Mouse (Mus musculus): ENCODE data around the gene Olfr749. TPM values are rescaled to one million over a fixed set of nuclear protein-coding genes. Genes with fewer than 3 reads are reported as not detected.

Olfr749 gene
- not detected in 2 replicates for polyA plus RNA-seq (2015; fragmentation: Nextera tagmentation; extraction: Ambion mirVana)

DNA sequence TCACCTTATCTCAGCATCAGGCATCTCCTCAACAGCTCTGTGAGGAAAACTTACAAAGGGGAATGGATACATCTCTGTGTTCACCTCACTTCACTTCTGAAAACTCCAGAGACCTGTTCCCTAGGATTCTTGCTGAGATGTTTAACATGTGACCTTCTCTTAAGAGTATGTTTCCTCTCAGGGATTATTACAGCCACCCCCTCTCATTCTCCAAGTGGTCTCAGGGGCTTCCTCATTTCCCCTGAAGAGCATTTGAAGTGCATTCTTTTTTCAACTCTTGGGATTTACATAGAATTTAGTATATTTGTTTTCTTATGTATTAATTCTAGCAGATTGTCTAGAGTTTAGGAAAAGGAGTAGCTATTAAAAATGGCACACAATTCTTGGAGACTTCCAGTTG lies at the start of gene Olfr749:
Gene Olfr749 (minus strand): TSS at position 101 of the 400 bp plus-strand sequence.
- Histone ChIP-seq H3K36me3 (ENCODE audit: control insufficient read depth, insufficient read depth) (no peaks in the 10 kb centered on the region), H3K27me3 (replicated peaks; ENCODE audit: control insufficient read depth, insufficient read depth, low read length) (no peaks in the 10 kb centered on the region), H3K4me3 (replicated peaks; ENCODE audit: low read length) (no peak within 1 kb of the TSS), H3K4me2 (ENCODE audit: low read length) (no peak within 1 kb of the TSS), H3K4me1 (replicated peaks; ENCODE audit: control insufficient read depth, insufficient read depth, low read length) (no peaks in the 10 kb centered on the region), H3K27ac (ENCODE audit: low read length) (no peak within 1 kb of the TSS), H3K9me3 (ENCODE audit: control insufficient read depth, low read length) (no peaks in the 10 kb centered on the region), H3K9ac (replicated peaks; ENCODE audit: low read depth, low read length) (no peak within 1 kb of the TSS)
- ATAC-seq, result no peak

GRCm38 (mm10) chr14:50788157-50788556 lies 43.3 kb upstream of the Olfr749 start:
- H3K27ac ChIP-seq (ENCODE audit: low read length), result no peak overlapping the region
- 9% methylated on average over 2 of the region's 2 CpGs for WGBS
- ATAC-seq, result no peak
- no peaks in the 10 kb centered on the region for H3K36me3 ChIP-seq (ENCODE audit: control insufficient read depth, insufficient read depth)
- no peaks in the 10 kb centered on the region for H3K9me3 ChIP-seq (ENCODE audit: control insufficient read depth, low read length)
- H3K4me3 ChIP-seq (replicated peaks; ENCODE audit: low read length), result no peak overlapping the region
- H3K27me3 ChIP-seq (replicated peaks; ENCODE audit: control insufficient read depth, insufficient read depth, low read length), result no peaks in the 10 kb centered on the region
- no peak overlapping the region for H3K4me2 ChIP-seq (ENCODE audit: low read length)
- no peak overlapping the region for H3K9ac ChIP-seq (replicated peaks; ENCODE audit: low read depth, low read length)
- H3K4me1 ChIP-seq (replicated peaks; ENCODE audit: control insufficient read depth, insufficient read depth, low read length), result peaks cover 7% of the 10 kb centered on the region

DNA sequence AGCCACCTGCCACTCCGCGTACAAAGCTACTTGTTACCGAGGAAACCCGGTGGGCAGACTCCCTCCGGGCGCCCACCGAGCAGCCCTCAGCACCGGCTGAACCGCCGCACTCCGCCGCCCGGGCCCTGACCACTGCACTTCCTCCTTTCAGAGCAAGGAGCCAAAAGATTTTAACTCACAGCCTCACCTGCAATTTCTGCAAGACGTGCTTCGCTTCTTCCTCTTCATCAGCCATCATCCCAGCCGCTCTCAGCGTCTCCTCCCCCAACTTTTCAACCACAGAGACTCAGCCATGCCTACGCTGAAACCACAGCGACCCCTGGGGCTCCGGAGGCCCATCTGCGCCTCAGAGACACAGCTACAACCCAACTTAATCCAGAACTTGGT lies 40.4 kb upstream of the Olfr749 start, which contains the start of gene Ttc5:
Gene Ttc5 (minus strand): TSS at position 269 of the 387 bp plus-strand sequence.
- H3K4me2 ChIP-seq (ENCODE audit: low read length), result peak within 1 kb of the TSS; percentile 49
- ATAC-seq, result peak; percentile 98
- peak within 1 kb of the TSS; percentile 73 for H3K9ac ChIP-seq (replicated peaks; ENCODE audit: low read depth, low read length)
- WGBS, result 0% methylated on average over 21 of the region's 21 CpGs
- peak within 1 kb of the TSS; percentile 77 for H3K4me3 ChIP-seq (replicated peaks; ENCODE audit: low read length)
- peaks cover 8% of the 10 kb centered on the region for H3K4me1 ChIP-seq (replicated peaks; ENCODE audit: control insufficient read depth, insufficient read depth, low read length)
- no peaks in the 10 kb centered on the region for H3K27me3 ChIP-seq (replicated peaks; ENCODE audit: control insufficient read depth, insufficient read depth, low read length)
- H3K27ac ChIP-seq (ENCODE audit: low read length), result peak within 1 kb of the TSS; percentile 82
- H3K9me3 ChIP-seq (ENCODE audit: control insufficient read depth, low read length), result 0 out of 2 replicates have a peak, but pooled peaks cover 3% of the 10 kb centered on the region
- peaks cover 13% of the 10 kb centered on the region for H3K36me3 ChIP-seq (ENCODE audit: control insufficient read depth, insufficient read depth)

DNA sequence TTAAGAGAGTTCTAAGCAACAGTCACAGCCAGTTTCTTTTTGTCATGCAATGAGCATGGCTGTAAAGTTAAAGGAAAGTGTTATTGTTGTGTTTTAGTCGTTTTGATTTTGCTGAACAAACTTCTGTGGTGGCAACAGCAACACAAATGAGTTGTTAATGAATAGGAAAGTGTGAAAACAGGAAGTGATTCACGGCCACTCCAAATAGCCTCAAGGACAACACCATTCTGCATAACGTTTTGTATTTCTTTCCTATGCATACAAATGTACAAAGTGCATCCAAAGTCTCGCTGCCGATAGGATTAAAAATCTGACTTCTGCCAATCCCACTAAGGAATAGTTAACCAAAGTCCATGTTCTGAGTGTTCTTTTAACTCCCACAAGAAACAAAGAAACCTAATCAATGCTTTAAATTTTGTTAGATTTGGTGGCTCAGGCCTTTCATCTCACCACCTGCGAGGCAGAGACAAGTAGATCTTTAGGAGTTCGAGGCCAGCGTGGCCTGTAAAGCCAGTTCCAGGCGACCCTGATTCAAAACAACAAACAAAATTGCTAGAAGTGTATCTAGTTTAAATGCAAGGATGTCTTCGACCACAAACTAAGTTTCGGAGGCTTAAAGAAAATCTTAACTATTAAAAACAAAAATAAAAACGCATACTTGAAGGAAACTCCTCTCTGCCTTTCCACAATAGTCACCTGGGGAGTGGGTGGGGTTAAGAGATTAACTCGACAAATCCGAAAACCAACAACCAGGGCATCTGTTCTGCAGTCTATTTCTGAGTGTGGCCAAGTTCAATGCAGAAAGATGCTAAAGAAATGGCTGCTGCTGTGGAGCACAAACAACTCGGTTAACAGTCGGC lies 39.7 kb upstream of the Olfr749 start:
- Histone ChIP-seq H3K9ac (replicated peaks; ENCODE audit: low read depth, low read length) (peak overlapping the region; percentile 73), H3K4me2 (ENCODE audit: low read length) (peak overlapping the region; percentile 49), H3K27ac (ENCODE audit: low read length) (peak overlapping the region; percentile 82), H3K27me3 (replicated peaks; ENCODE audit: control insufficient read depth, insufficient read depth, low read length) (no peaks in the 10 kb centered on the region), H3K36me3 (ENCODE audit: control insufficient read depth, insufficient read depth) (peaks cover 15% of the 10 kb centered on the region), H3K4me3 (replicated peaks; ENCODE audit: low read length) (peak overlapping the region; percentile 77), H3K9me3 (ENCODE audit: control insufficient read depth, low read length) (0 out of 2 replicates have a peak, but pooled peaks cover 3% of the 10 kb centered on the region), H3K4me1 (replicated peaks; ENCODE audit: control insufficient read depth, insufficient read depth, low read length) (peaks cover 8% of the 10 kb centered on the region)
- WGBS, result 22% methylated on average over 16 of the region's 16 CpGs
- ATAC-seq, result no peak

DNA sequence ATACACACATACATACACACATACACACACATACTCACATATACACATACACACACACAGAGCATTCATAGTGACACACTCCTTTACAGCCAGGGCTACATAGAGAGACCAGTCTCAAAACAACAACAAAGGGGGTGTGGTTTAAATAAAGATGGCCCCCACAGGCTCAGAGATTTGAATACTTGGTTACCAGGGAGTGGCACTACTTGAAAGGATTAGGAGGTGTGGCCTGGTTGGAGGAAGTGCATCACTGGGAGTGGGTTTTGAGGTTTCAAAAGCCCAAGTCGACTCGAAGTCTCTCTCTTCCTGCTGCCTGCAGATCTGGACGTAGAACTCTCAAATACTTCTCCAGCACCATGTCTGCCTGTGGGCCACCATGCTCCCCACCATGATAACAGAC lies 37.3 kb upstream of the Olfr749 start:
- no peak overlapping the region for H3K27ac ChIP-seq (ENCODE audit: low read length)
- H3K36me3 ChIP-seq (ENCODE audit: control insufficient read depth, insufficient read depth), result peaks cover 17% of the 10 kb centered on the region
- H3K27me3 ChIP-seq (replicated peaks; ENCODE audit: control insufficient read depth, insufficient read depth, low read length), result no peaks in the 10 kb centered on the region
- 0 out of 2 replicates have a peak, but pooled peaks cover 3% of the 10 kb centered on the region for H3K9me3 ChIP-seq (ENCODE audit: control insufficient read depth, low read length)
- ATAC-seq, result no peak
- 98% methylated on average over 3 of the region's 3 CpGs for WGBS
- H3K4me1 ChIP-seq (replicated peaks; ENCODE audit: control insufficient read depth, insufficient read depth, low read length), result peaks cover 8% of the 10 kb centered on the region
- no peak overlapping the region for H3K4me2 ChIP-seq (ENCODE audit: low read length)
- no peak overlapping the region for H3K9ac ChIP-seq (replicated peaks; ENCODE audit: low read depth, low read length)
- H3K4me3 ChIP-seq (replicated peaks; ENCODE audit: low read length), result no peak overlapping the region

DNA sequence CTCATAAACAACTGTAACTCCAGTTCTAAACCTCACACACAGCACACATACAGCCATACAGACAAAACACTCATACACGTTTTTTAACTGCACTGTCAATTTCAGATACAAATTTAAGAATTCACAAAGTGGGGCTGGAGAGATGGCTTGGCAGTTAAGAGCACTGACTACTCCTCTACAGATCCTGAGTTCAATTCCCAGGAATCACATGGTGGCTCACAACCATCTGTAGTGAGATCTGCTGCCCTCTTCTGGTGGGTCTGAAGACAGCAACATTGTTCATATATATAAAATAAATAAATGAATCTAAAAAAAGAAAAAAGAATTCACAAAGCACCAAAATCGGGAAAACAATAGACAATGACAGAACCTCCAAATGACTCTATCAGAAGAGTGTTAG lies 26.4 kb upstream of the Olfr749 start:
- WGBS, result 87% methylated on average over 2 of the region's 2 CpGs
- no peaks in the 10 kb centered on the region for H3K27me3 ChIP-seq (replicated peaks; ENCODE audit: control insufficient read depth, insufficient read depth, low read length)
- no peak overlapping the region for H3K9ac ChIP-seq (replicated peaks; ENCODE audit: low read depth, low read length)
- H3K9me3 ChIP-seq (ENCODE audit: control insufficient read depth, low read length), result no peaks in the 10 kb centered on the region
- H3K4me3 ChIP-seq (replicated peaks; ENCODE audit: low read length), result no peak overlapping the region
- no peaks in the 10 kb centered on the region for H3K4me1 ChIP-seq (replicated peaks; ENCODE audit: control insufficient read depth, insufficient read depth, low read length)
- H3K4me2 ChIP-seq (ENCODE audit: low read length), result no peak overlapping the region
- peaks cover 43% of the 10 kb centered on the region for H3K36me3 ChIP-seq (ENCODE audit: control insufficient read depth, insufficient read depth)
- H3K27ac ChIP-seq (ENCODE audit: low read length), result no peak overlapping the region
- ATAC-seq, result no peak

- no peak overlapping the region for H3K4me2 ChIP-seq (ENCODE audit: low read length)
These were observed 20.8 kb upstream of the Olfr749 start for GRCm38 (mm10) chr14:50765736-50766135.

GRCm38 (mm10) chr14:50758416-50759085 lies 13.7 kb upstream of the Olfr749 start:
- ATAC-seq, result no peak; the same call in 1 of the 2 replicates
- Histone ChIP-seq H3K27me3 (replicated peaks; ENCODE audit: control insufficient read depth, insufficient read depth, low read length) (no peaks in the 10 kb centered on the region), H3K9ac (replicated peaks; ENCODE audit: low read depth, low read length) (no peak overlapping the region), H3K4me3 (replicated peaks; ENCODE audit: low read length) (no peak overlapping the region), H3K36me3 (ENCODE audit: control insufficient read depth, insufficient read depth) (no peaks in the 10 kb centered on the region), H3K4me1 (replicated peaks; ENCODE audit: control insufficient read depth, insufficient read depth, low read length) (no peaks in the 10 kb centered on the region), H3K4me2 (ENCODE audit: low read length) (no peak overlapping the region), H3K27ac (ENCODE audit: low read length) (no peak overlapping the region), H3K9me3 (ENCODE audit: control insufficient read depth, low read length) (no peaks in the 10 kb centered on the region)
- WGBS, result 43% methylated on average over 5 of the region's 5 CpGs

More at GRCm38 (mm10) chr14:50765736-50766135, 20.8 kb upstream of the Olfr749 start:
- H3K9ac ChIP-seq (replicated peaks; ENCODE audit: low read depth, low read length), result no peak overlapping the region
- H3K4me3 ChIP-seq (replicated peaks; ENCODE audit: low read length), result no peak overlapping the region
- H3K4me1 ChIP-seq (replicated peaks; ENCODE audit: control insufficient read depth, insufficient read depth, low read length), result no peaks in the 10 kb centered on the region
- ATAC-seq, result no peak
- no peak overlapping the region for H3K27ac ChIP-seq (ENCODE audit: low read length)
- H3K36me3 ChIP-seq (ENCODE audit: control insufficient read depth, insufficient read depth), result peaks cover 21% of the 10 kb centered on the region
- H3K27me3 ChIP-seq (replicated peaks; ENCODE audit: control insufficient read depth, insufficient read depth, low read length), result no peaks in the 10 kb centered on the region
- H3K9me3 ChIP-seq (ENCODE audit: control insufficient read depth, low read length), result no peaks in the 10 kb centered on the region
- WGBS, result 93% methylated on average over 6 of the region's 6 CpGs

- H3K36me3 ChIP-seq (ENCODE audit: control insufficient read depth, insufficient read depth), result no peaks in the 10 kb centered on the region
- no peak overlapping the region for H3K9ac ChIP-seq (replicated peaks; ENCODE audit: low read depth, low read length)
- H3K9me3 ChIP-seq (ENCODE audit: control insufficient read depth, low read length), result no peaks in the 10 kb centered on the region
- no peaks in the 10 kb centered on the region for H3K27me3 ChIP-seq (replicated peaks; ENCODE audit: control insufficient read depth, insufficient read depth, low read length)
- WGBS, result 64% methylated on average over 2 of the region's 2 CpGs
- H3K4me2 ChIP-seq (ENCODE audit: low read length), result no peak overlapping the region
- no peak overlapping the region for H3K4me3 ChIP-seq (replicated peaks; ENCODE audit: low read length)
- no peak for ATAC-seq
- no peaks in the 10 kb centered on the region for H3K4me1 ChIP-seq (replicated peaks; ENCODE audit: control insufficient read depth, insufficient read depth, low read length)
- H3K27ac ChIP-seq (ENCODE audit: low read length), result no peak overlapping the region
These were observed 3.3 kb downstream of the Olfr749 start for GRCm38 (mm10) chr14:50741584-50741983.
